Mouse (Mus musculus): ENCODE data around the gene Cwc25. TPM values are rescaled to one million over a fixed set of nuclear protein-coding genes. Genes with fewer than 3 reads are reported as not detected.
"Not testable (repeated sequence)": the region's sequence is repeated elsewhere in the genome, so short reads cannot be mapped to it uniquely, and the experiment has no call there.

Cwc25 gene
- polyA plus RNA-seq, 1 experiment, result 3.7 TPM

DNA sequence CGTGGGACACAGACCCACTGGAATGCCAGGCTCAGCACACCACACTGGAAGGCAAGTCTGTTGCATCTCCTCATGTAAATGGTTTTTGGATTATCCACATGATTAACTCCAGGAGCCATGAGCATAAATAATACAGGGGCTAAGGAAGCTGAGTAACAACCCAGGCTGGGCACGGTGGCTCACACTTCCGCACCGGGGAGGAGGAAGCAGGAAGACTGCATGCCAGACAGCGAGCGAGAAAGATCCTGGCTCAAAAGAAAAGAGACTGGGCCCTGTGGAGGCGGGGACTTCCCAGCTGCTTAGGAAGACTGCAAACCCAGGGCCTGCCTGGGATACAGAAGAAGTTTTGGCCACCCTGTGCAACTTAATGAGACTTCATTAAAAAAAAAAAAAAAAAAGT lies 26.2 kb downstream of the Cwc25 start:
- Histone ChIP-seq H3K36me3 (ENCODE audit: control insufficient read depth, insufficient read depth, low read length) (no peaks in the 10 kb centered on the region), H3K4me1 (ENCODE audit: control insufficient read depth, insufficient read depth, insufficient read length, low read length) (no peaks in the 10 kb centered on the region), H3K4me3 (ENCODE audit: low read depth, low read length) (no peak overlapping the region), H3K27me3 (ENCODE audit: control insufficient read depth, insufficient read depth, low read length) (no peaks in the 10 kb centered on the region), H3K27ac (ENCODE audit: insufficient read depth, low read depth, low read length) (no peak overlapping the region)
- WGBS, result 61% methylated on average over 7 of the region's 7 CpGs
- TF ChIP-seq CTCF (IDR thresholded peaks at IDR 0.05; ENCODE audit: extremely low read depth, insufficient read length, insufficient replicate concordance, low read depth, low read length), result no peak
- no peak for TF ChIP-seq POLR2A (IDR thresholded peaks at IDR 0.05; ENCODE audit: low read depth, low read length)

DNA sequence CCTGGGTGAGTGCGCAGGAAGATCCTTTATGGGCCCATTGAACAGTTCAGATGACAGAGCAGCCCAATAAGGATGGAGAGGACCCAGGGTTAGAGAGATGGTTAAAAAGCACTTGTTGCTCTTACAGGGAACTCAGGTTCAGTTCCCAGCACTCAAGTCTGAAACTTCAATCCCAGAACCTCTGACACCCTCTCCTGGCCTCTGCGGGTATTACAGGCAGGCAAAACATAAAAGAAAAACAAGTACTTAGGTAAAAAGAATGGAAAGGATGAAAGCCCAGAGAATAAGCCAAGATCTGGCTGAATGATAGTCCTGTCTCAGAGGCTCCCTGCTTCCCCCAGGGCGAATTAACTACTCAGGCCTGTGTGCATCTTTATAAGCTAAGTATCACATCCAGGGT lies 27.2 kb downstream of the Cwc25 start:
- 89% methylated on average over 3 of the region's 3 CpGs for WGBS
- no peak overlapping the region for H3K4me3 ChIP-seq (ENCODE audit: low read depth, low read length)
- H3K36me3 ChIP-seq (ENCODE audit: control insufficient read depth, insufficient read depth, low read length), result no peaks in the 10 kb centered on the region
- TF ChIP-seq POLR2A (IDR thresholded peaks at IDR 0.05; ENCODE audit: low read depth, low read length) (no peak), CTCF (IDR thresholded peaks at IDR 0.05; ENCODE audit: extremely low read depth, insufficient read length, insufficient replicate concordance, low read depth, low read length) (no peak)
- no peaks in the 10 kb centered on the region for H3K4me1 ChIP-seq (ENCODE audit: control insufficient read depth, insufficient read depth, insufficient read length, low read length)
- no peak overlapping the region for H3K27ac ChIP-seq (ENCODE audit: insufficient read depth, low read depth, low read length)
- no peaks in the 10 kb centered on the region for H3K27me3 ChIP-seq (ENCODE audit: control insufficient read depth, insufficient read depth, low read length)

DNA sequence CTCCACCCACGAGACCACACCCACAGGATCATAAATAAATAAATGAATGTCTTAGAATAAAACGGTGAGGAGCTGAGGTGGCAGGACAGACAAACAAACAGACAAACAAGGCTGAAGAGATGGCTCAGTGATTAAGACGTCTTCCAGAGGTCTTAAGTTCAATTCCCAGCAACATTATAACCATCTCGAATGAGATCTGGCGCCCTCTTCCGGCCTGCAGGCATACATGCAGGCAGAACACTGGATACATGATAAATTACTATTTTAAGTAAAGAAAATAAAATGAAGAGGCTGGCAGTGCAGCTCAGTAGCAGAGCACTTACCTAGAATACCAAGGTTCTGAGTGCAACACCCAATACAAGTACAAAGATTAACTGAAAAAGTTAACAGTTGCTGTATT lies 27.7 kb downstream of the Cwc25 start:
- 46% methylated on average over 6 of the region's 6 CpGs for WGBS
- TF ChIP-seq CTCF (IDR thresholded peaks at IDR 0.05; ENCODE audit: extremely low read depth, insufficient read length, insufficient replicate concordance, low read depth, low read length), result peak; percentile 31; the same call in 1 of the 2 replicates
- no peak for TF ChIP-seq POLR2A (IDR thresholded peaks at IDR 0.05; ENCODE audit: low read depth, low read length)
- H3K36me3 ChIP-seq (ENCODE audit: control insufficient read depth, insufficient read depth, low read length), result no peaks in the 10 kb centered on the region
- H3K4me3 ChIP-seq (ENCODE audit: low read depth, low read length), result no peak overlapping the region
- no peaks in the 10 kb centered on the region for H3K27me3 ChIP-seq (ENCODE audit: control insufficient read depth, insufficient read depth, low read length)
- no peak overlapping the region for H3K27ac ChIP-seq (ENCODE audit: insufficient read depth, low read depth, low read length)
- H3K4me1 ChIP-seq (ENCODE audit: control insufficient read depth, insufficient read depth, insufficient read length, low read length), result no peaks in the 10 kb centered on the region

DNA sequence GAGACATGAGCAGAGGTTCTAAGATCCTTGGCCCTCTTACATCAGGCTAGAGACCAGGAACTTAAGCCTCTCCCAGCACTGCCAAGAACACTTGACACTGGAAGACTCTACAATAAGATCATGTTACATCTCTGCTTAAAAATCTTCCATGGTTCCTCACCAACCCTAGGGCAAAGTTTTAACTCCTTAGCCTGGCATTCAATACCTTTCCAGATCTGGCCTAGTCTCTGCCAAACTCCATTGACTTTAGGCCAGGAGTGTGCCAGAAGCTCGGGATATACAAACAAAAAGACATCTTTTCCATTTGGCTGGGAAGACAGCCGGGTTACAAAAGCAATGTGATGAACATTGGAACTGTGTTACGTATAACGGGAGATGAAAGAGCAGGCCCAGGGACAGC lies 28.8 kb downstream of the Cwc25 start:
- Histone ChIP-seq H3K27ac (ENCODE audit: insufficient read depth, low read depth, low read length) (no peak overlapping the region), H3K4me3 (ENCODE audit: low read depth, low read length) (no peak overlapping the region), H3K36me3 (ENCODE audit: control insufficient read depth, insufficient read depth, low read length) (no peaks in the 10 kb centered on the region), H3K4me1 (ENCODE audit: control insufficient read depth, insufficient read depth, insufficient read length, low read length) (no peaks in the 10 kb centered on the region), H3K27me3 (ENCODE audit: control insufficient read depth, insufficient read depth, low read length) (no peaks in the 10 kb centered on the region)
- TF ChIP-seq CTCF (IDR thresholded peaks at IDR 0.05; ENCODE audit: extremely low read depth, insufficient read length, insufficient replicate concordance, low read depth, low read length), result no peak
- TF ChIP-seq POLR2A (IDR thresholded peaks at IDR 0.05; ENCODE audit: low read depth, low read length), result no peak
- 68% methylated on average over 4 of the region's 4 CpGs for WGBS

DNA sequence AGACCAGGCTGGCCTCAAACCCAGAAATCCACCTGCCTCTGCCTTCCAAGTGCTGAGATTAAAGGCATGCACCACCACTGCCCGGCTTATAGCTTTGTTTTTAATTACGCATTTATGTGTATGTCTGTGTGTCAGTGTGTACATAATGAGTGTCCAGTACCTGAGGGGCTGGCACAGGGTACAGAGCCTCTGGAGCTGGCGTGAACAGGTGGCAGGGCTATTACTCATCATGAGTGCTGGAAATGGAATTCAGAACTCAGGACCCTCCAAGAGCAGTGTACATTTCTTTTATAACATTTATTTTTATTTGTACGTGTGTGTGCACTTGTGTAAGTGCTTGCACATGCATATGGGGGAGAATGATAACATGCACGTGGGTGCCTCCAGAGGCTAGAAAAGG lies 29.7 kb downstream of the Cwc25 start:
- Histone ChIP-seq H3K4me1 (ENCODE audit: control insufficient read depth, insufficient read depth, insufficient read length, low read length) (no peaks in the 10 kb centered on the region), H3K36me3 (ENCODE audit: control insufficient read depth, insufficient read depth, low read length) (peaks cover 3% of the 10 kb centered on the region; the same call in 1 of the 2 replicates), H3K27me3 (ENCODE audit: control insufficient read depth, insufficient read depth, low read length) (no peaks in the 10 kb centered on the region), H3K27ac (ENCODE audit: insufficient read depth, low read depth, low read length) (no peak overlapping the region), H3K4me3 (ENCODE audit: low read depth, low read length) (no peak overlapping the region)
- TF ChIP-seq POLR2A (IDR thresholded peaks at IDR 0.05; ENCODE audit: low read depth, low read length), result no peak
- TF ChIP-seq CTCF (IDR thresholded peaks at IDR 0.05; ENCODE audit: extremely low read depth, insufficient read length, insufficient replicate concordance, low read depth, low read length), result no peak
- WGBS, result 85% methylated on average over 5 of the region's 5 CpGs

DNA sequence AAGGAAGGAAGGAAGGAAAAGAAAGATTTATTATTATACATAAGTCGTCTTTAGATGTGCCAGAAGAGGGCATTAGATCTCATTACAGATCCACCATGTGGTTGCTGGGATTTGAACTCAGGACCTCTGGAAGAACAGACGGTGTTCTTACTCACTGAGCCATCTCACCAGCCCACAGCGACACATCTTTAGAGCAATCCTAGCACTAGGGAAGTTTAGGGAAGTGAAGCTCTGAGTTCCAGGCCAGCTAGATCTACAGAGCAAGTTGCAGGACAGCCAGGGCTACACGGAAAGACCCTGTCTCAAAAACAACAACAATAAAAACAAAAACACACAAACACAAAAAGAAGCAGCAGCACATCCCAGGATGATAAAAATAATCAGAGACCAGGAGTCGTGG lies 31.5 kb downstream of the Cwc25 start:
- not testable (repeated sequence) for H3K4me3 ChIP-seq (ENCODE audit: low read depth, low read length); H3K4me1 ChIP-seq (ENCODE audit: control insufficient read depth, insufficient read depth, insufficient read length, low read length); H3K27me3 ChIP-seq (ENCODE audit: control insufficient read depth, insufficient read depth, low read length); H3K27ac ChIP-seq (ENCODE audit: insufficient read depth, low read depth, low read length); H3K36me3 ChIP-seq (ENCODE audit: control insufficient read depth, insufficient read depth, low read length)
- WGBS, result 88% methylated on average over 5 of the region's 5 CpGs

DNA sequence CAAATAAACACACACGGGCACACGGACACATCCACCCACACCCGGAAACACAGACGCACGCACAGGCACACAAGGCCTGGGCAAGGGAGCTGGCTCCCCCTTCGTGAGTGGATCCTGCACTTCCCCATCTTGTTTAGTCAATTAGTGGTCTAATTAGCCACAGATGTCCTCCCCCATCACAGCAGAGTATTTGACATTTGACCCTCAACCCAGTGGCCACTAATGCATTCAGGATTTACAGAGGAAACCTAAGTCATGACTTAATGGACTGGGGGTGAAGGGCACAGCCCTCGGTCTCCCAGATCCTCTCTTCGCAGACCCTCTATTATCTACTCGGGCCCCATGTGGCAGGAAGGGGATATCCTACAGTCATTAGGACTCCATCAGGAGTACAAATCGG lies 32.7 kb downstream of the Cwc25 start:
- no peak for TF ChIP-seq POLR2A (IDR thresholded peaks at IDR 0.05; ENCODE audit: low read depth, low read length)
- TF ChIP-seq CTCF (IDR thresholded peaks at IDR 0.05; ENCODE audit: extremely low read depth, insufficient read length, insufficient replicate concordance, low read depth, low read length), result no peak
- Histone ChIP-seq H3K4me1 (ENCODE audit: control insufficient read depth, insufficient read depth, insufficient read length, low read length) (0 out of 2 replicates have a peak, but pooled peaks cover 3% of the 10 kb centered on the region), H3K27me3 (ENCODE audit: control insufficient read depth, insufficient read depth, low read length) (no peaks in the 10 kb centered on the region), H3K27ac (ENCODE audit: insufficient read depth, low read depth, low read length) (no peak overlapping the region), H3K4me3 (ENCODE audit: low read depth, low read length) (no peak overlapping the region), H3K36me3 (ENCODE audit: control insufficient read depth, insufficient read depth, low read length) (peaks cover 8% of the 10 kb centered on the region)
- WGBS, result 78% methylated on average over 10 of the region's 10 CpGs

DNA sequence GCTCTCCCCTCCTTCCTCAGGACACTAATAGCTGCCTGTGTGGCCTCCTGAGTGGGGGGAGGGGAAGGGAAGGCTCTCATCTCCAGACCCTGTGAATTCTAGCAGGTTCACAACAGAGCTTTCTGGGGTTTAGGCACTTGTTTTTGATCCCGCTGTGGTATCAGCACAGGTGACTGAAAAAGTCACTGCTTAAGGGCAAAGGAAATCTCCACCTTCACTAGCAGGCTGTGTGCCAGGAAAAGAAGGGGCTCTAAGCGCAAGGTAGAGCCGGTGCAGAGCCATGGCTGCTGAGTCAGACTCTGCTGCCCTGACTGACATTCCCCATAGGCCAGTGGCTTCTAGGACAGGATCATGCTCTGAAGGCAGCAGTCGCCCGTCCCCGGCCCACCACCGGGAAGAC lies 37.6 kb downstream of the Cwc25 start:
- no peak overlapping the region for H3K4me3 ChIP-seq (ENCODE audit: low read depth, low read length)
- no peak for TF ChIP-seq CTCF (IDR thresholded peaks at IDR 0.05; ENCODE audit: extremely low read depth, insufficient read length, insufficient replicate concordance, low read depth, low read length)
- TF ChIP-seq POLR2A (IDR thresholded peaks at IDR 0.05; ENCODE audit: low read depth, low read length), result no peak
- H3K27me3 ChIP-seq (ENCODE audit: control insufficient read depth, insufficient read depth, low read length), result no peaks in the 10 kb centered on the region
- 0 out of 2 replicates have a peak, but pooled peaks cover 3% of the 10 kb centered on the region for H3K4me1 ChIP-seq (ENCODE audit: control insufficient read depth, insufficient read depth, insufficient read length, low read length)
- peaks cover 23% of the 10 kb centered on the region for H3K36me3 ChIP-seq (ENCODE audit: control insufficient read depth, insufficient read depth, low read length)
- H3K27ac ChIP-seq (ENCODE audit: insufficient read depth, low read depth, low read length), result no peak overlapping the region
- WGBS, result 83% methylated on average over 7 of the region's 7 CpGs
